Mouse (Mus musculus): ENCODE measurements around the gene Rbm33. TPM values are rescaled to one million over a fixed set of nuclear protein-coding genes. Genes with fewer than 3 reads are reported as not detected.

Gene Rbm33
- polyA plus RNA-seq, 1 experiment from 2014 or later: 24.3 TPM

Other genes with a start within 250 kb of the Rbm33 start
- 87.8 and 97.1 TPM in 2 replicates for gene Insig1, start 245.8 kb upstream of the Rbm33 start, polyA plus RNA-seq (2015; fragmentation: Nextera tagmentation; extraction: Ambion mirVana)
- 1.9 and 2.2 TPM in 2 replicates for gene En2, start 151.4 kb upstream of the Rbm33 start, polyA plus RNA-seq (2015; fragmentation: Nextera tagmentation; extraction: Ambion mirVana)
- 85.5 and 90.2 TPM in 2 replicates for gene Cnpy1, start 71.3 kb upstream of the Rbm33 start, polyA plus RNA-seq (2015; fragmentation: Nextera tagmentation; extraction: Ambion mirVana)
- 1.3 and 3.4 TPM in 2 replicates for gene Shh, start 150.1 kb downstream of the Rbm33 start, polyA plus RNA-seq (2015; fragmentation: Nextera tagmentation; extraction: Ambion mirVana)

All from midbrain, embryonic 13.5 days (tissue).